Mouse (Mus musculus): ENCODE measurements at regions not wholly inside any gene's neighbourhood (a gene's known extent, or its start where the extent isn't known, plus 50 kb on each side); places are given as distances from the start of the nearest gene placed in this dataset.

GRCm38 (mm10) chr6:51379560-51380274 lies 52.8 kb upstream of the Nfe2l3 start:
- TF ChIP-seq CTCF (IDR thresholded peaks at IDR 0.05; ENCODE audit: low read depth, low read length) (no peak), POLR2A (IDR thresholded peaks at IDR 0.05; ENCODE audit: extremely low read depth, insufficient read depth, low read length) (no peak)
